Mouse (Mus musculus) liver, embryonic 15.5 days (tissue): ENCODE measurements around the gene Trim47. TPM values are rescaled to one million over a fixed set of nuclear protein-coding genes. Genes with fewer than 3 reads are reported as not detected.

Source experiments
- ATAC-seq: fragments of 200-750 bp; cut with Nextera tagmentation; 2 replicates; pipeline ENCODE4 v1.8.0; 2017; ENCODE audit warnings: moderate number of reproducible peaks, mild to moderate bottlenecking, moderate library complexity; ENCODE audit not compliant: insufficient read depth
- H3K27ac ChIP-seq: fragments of 300-500 bp; sonication (generic); replicated peaks from 2 replicates; pipeline ENCODE4 v1.5.1; 2015; ENCODE audit warnings: mild to moderate bottlenecking, inconsistent platforms
- H3K27me3 ChIP-seq: fragments of 300-500 bp; sonication (generic); 2 replicates; pipeline ENCODE4 v1.6.1; 2015; ENCODE audit warnings: mild to moderate bottlenecking, inconsistent platforms
- H3K36me3 ChIP-seq: fragments of 300-500 bp; sonication (generic); replicated peaks from 2 replicates; pipeline ENCODE4 v1.6.1; 2015; ENCODE audit warnings: moderate library complexity, mild to moderate bottlenecking, inconsistent platforms
- H3K4me1 ChIP-seq: fragments of 300-500 bp; sonication (generic); replicated peaks from 2 replicates; pipeline ENCODE4 v1.6.1; 2015; ENCODE audit warnings: inconsistent platforms
- H3K4me2 ChIP-seq: fragments of 300-500 bp; sonication (generic); 2 replicates; pipeline ENCODE4 v1.6.1; 2015; ENCODE audit warnings: moderate library complexity, mild to moderate bottlenecking, inconsistent platforms
- H3K4me3 ChIP-seq: fragments of 300-500 bp; sonication (generic); replicated peaks from 2 replicates; pipeline ENCODE4 v1.5.1; 2015; ENCODE audit warnings: mild to moderate bottlenecking, inconsistent platforms
- H3K9ac ChIP-seq: fragments of 300-500 bp; sonication (generic); 2 replicates; pipeline ENCODE4 v1.6.1; 2015; ENCODE audit warnings: moderate library complexity, mild to moderate bottlenecking, inconsistent platforms
- H3K9me3 ChIP-seq: fragments of 300-500 bp; sonication (generic); replicated peaks from 2 replicates; pipeline ENCODE4 v1.6.1; 2016; ENCODE audit warnings: inconsistent platforms
- WGBS: fragments of 180-500 bp; shearing (Covaris S2); methylation state at CpG from one replicate; pipeline ENCODE4 v1.1.7; 2015; ENCODE audit warnings: mixed read lengths; ENCODE audit not compliant: insufficient replicate concordance; 5-methylcytosine and 5-hydroxymethylcytosine counted together
- polyA plus RNA-seq: library from polyadenylated mRNA; unstranded; fragments of >200 nt; fragmentation: Nextera tagmentation; extraction: Ambion mirVana; gene quantifications from 2 replicates; pipeline ENCODE4 v1.2.1, GENCODE M21; 2015

Gene Trim47
- polyA plus RNA-seq, 1 experiment from 2014 or later: 5.4 TPM

- WGBS: 65% methylated on average over 12 of the region's 12 CpGs
- Histone ChIP-seq H3K27me3 (no peaks in the 10 kb centered on the region), H3K27ac (no peak overlapping the region), H3K4me2 (no peak overlapping the region), H3K4me1 (peaks cover 2% of the 10 kb centered on the region), H3K36me3 (peaks cover 10% of the 10 kb centered on the region; the same call in 1 of the 2 replicates), H3K4me3 (no peak overlapping the region), H3K9ac (no peak overlapping the region), H3K9me3 (no peaks in the 10 kb centered on the region)
- ATAC-seq: no peak
Measured at GRCm38 (mm10) chr11:116161312-116161711, 34.3 kb upstream of the Trim47 start.

GRCm38 (mm10) chr11:116150960-116151359 is 23.9 kb upstream of the Trim47 start:
- Histone ChIP-seq H3K27ac (peak overlapping the region; percentile 82), H3K4me3 (no peak overlapping the region), H3K27me3 (no peaks in the 10 kb centered on the region), H3K9ac (no peak overlapping the region), H3K4me2 (peak overlapping the region; percentile 36), H3K4me1 (peaks cover 34% of the 10 kb centered on the region), H3K36me3 (peaks cover 47% of the 10 kb centered on the region), H3K9me3 (no peaks in the 10 kb centered on the region)
- peak; percentile 93 for ATAC-seq
- 53% methylated on average over 2 of the region's 2 CpGs for WGBS

GRCm38 (mm10) chr11:116149341-116149740 is 22.3 kb upstream of the Trim47 start:
- Histone ChIP-seq H3K27ac (no peak overlapping the region), H3K9me3 (no peaks in the 10 kb centered on the region), H3K27me3 (no peaks in the 10 kb centered on the region), H3K36me3 (peaks cover 63% of the 10 kb centered on the region), H3K4me1 (peaks cover 37% of the 10 kb centered on the region), H3K4me3 (no peak overlapping the region), H3K9ac (no peak overlapping the region), H3K4me2 (no peak overlapping the region)
- WGBS: 78% methylated on average over 6 of the region's 6 CpGs
- no peak for ATAC-seq

GRCm38 (mm10) chr11:116148761-116149221 is 21.8 kb upstream of the Trim47 start:
- ATAC-seq: no peak
- WGBS: 81% methylated on average over 20 of the region's 20 CpGs
- Histone ChIP-seq H3K4me2 (no peak overlapping the region), H3K9me3 (no peaks in the 10 kb centered on the region), H3K27ac (no peak overlapping the region), H3K36me3 (peaks cover 60% of the 10 kb centered on the region), H3K4me3 (no peak overlapping the region), H3K4me1 (peaks cover 42% of the 10 kb centered on the region), H3K27me3 (no peaks in the 10 kb centered on the region), H3K9ac (no peak overlapping the region)

DNA sequence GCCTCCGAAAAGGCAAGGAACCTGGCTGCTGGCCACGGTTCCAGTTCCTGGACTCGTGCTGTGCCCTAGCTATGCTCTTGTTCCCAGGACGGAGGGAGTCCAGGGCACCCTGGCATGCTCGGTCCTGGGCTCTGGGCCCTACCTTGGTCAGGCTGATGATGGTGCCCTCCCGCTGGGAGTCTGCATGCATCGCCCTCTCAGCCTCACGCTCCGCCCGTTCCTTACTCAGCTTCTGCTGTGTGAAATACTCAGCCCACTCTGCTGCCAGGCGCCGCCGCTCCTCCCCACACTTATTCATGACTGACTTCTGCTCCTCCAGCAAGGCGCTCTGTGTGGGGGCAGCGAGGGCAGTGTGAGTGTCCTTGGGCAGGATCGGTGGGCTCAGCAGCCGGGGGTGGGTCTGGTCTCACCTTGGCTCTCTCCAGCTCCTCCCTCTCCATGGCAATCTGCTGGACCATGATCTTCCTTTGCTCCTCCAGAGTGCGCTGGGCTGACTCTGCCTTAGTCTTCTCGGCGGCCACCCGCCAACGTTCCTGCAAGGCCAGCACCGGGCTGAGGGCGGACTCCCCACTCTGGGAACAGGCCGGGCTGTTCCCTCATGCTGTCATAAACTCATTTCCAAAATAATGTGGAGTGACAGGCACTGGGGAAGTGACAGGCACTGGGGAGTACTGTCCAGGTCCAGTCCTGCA is 19.4 kb upstream of the Trim47 start:
- 0 out of 2 replicates have a peak overlapping the region, but pooled peaks have one; percentile 45 for H3K27ac ChIP-seq
- no peak overlapping the region for H3K9ac ChIP-seq
- H3K36me3 ChIP-seq: peaks cover 49% of the 10 kb centered on the region
- WGBS: 83% methylated on average over 25 of the region's 25 CpGs
- no peak for ATAC-seq
- peaks cover 52% of the 10 kb centered on the region for H3K4me1 ChIP-seq
- H3K9me3 ChIP-seq: no peaks in the 10 kb centered on the region
- no peaks in the 10 kb centered on the region for H3K27me3 ChIP-seq
- H3K4me3 ChIP-seq: no peak overlapping the region
- H3K4me2 ChIP-seq: no peak overlapping the region

DNA sequence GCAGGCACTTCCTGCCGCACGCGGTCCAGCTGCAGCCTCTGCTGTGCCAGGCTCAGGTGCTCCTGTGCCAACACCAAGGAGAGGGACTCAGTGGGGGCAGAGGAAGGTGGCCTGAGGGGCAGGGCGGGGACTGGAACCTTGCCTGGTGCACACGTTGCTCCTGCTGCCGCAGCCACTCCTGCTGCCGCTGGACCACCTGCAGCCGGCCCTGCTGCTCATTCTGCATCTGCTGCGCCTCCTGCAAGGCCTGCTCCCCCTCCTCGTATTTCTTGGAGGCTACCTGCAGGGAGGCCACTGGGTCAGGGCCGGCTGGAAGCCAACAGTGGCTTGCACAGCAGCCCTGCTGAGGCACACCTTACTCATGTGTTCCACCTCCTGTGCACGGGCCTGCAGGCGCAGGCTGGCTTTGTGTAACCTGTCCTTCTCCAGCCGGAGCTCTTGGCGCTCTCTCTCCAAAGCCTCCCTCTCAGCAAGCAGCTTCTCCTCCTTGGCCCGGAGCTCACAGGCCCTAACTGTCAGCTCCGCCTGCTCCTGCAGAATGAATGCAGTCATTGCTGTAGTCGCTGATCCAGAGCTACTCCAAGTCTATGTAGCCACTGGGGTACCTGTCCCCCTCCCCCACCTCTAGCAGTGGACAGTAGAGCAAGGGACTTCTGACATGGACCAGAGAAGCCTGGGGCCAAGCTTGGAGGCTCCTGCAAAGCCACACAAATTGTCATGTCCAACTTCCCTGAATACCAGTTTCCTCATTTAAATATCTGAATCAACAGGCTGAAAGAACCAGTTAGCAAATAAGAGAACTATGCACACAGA is 18.7 kb upstream of the Trim47 start:
- no peak for ATAC-seq
- Histone ChIP-seq H3K4me3 (no peak overlapping the region), H3K9me3 (no peaks in the 10 kb centered on the region), H3K9ac (no peak overlapping the region), H3K4me1 (peaks cover 45% of the 10 kb centered on the region), H3K36me3 (peaks cover 46% of the 10 kb centered on the region), H3K27me3 (no peaks in the 10 kb centered on the region), H3K4me2 (no peak overlapping the region), H3K27ac (0 out of 2 replicates have a peak overlapping the region, but pooled peaks have one; percentile 45)
- 84% methylated on average over 18 of the region's 18 CpGs for WGBS

GRCm38 (mm10) chr11:116143468-116143867 is 16.5 kb upstream of the Trim47 start:
- H3K9ac ChIP-seq: no peak overlapping the region
- WGBS: 64% methylated on average over 3 of the region's 3 CpGs
- no peaks in the 10 kb centered on the region for H3K27me3 ChIP-seq
- no peak overlapping the region for H3K4me3 ChIP-seq
- H3K9me3 ChIP-seq: no peaks in the 10 kb centered on the region
- H3K36me3 ChIP-seq: peaks cover 34% of the 10 kb centered on the region; the same call in 1 of the 2 replicates
- H3K27ac ChIP-seq: peak overlapping the region; percentile 79
- peaks cover 51% of the 10 kb centered on the region for H3K4me1 ChIP-seq
- peak; percentile 7; the same call in 1 of the 2 replicates for ATAC-seq
- peak overlapping the region; percentile 43; the same call in 1 of the 2 replicates for H3K4me2 ChIP-seq

- no peak overlapping the region for H3K9ac ChIP-seq
- peak overlapping the region; percentile 29 for H3K4me2 ChIP-seq
- WGBS: 69% methylated on average over 10 of the region's 10 CpGs
- H3K4me3 ChIP-seq: no peak overlapping the region
- peaks cover 28% of the 10 kb centered on the region; the same call in 1 of the 2 replicates for H3K36me3 ChIP-seq
- H3K9me3 ChIP-seq: no peaks in the 10 kb centered on the region
- H3K27me3 ChIP-seq: no peaks in the 10 kb centered on the region
- peaks cover 62% of the 10 kb centered on the region for H3K4me1 ChIP-seq
- peak; percentile 46 for ATAC-seq
- H3K27ac ChIP-seq: peak overlapping the region; percentile 79
Measured at GRCm38 (mm10) chr11:116142211-116142991, 15.4 kb upstream of the Trim47 start.

DNA sequence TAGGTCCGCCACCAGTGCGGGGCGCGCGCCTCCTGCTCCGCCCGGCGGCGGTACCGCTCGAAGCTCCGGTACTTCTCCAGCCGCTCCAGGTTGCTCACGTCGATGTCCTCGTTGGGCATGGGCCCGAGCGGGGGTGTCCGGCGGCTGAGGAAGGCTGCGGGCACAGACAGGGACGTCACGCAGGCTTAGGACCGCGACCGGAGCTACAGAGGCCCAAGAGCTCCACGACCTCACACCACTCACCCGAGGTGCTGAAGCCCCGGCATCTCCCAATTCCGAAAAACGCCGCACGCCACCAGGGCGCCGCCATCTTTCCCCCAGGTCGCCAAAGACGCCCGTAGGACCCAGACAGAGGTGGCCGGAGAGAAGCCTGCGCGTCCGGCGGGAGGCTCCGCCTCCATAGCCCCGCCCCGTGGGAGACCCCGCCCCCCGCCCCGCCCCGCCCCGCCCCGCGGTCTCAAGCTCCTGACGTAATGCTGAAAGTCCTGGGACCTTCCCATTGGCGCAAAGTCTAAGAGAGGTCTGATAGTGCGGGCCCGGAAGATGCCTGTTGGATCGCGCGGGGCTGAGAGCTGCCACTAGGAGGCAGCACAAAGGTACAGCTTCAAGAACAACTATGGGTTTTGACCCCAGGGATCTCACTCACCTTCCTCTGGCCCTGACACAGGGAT is 11.6 kb upstream of the Trim47 start, which contains the start of gene Mrpl38:
Mrpl38 (minus strand) TSS at position 401 of the 671 bp plus-strand sequence.
- H3K4me1 ChIP-seq: peaks cover 62% of the 10 kb centered on the region
- no peaks in the 10 kb centered on the region for H3K9me3 ChIP-seq
- peak within 1 kb of the TSS; percentile 77 for H3K9ac ChIP-seq
- under 1% methylated on average over 60 of the region's 60 CpGs for WGBS
- no peaks in the 10 kb centered on the region for H3K27me3 ChIP-seq
- H3K4me2 ChIP-seq: peak within 1 kb of the TSS; percentile 83
- peak; percentile 90 for ATAC-seq
- peaks cover 20% of the 10 kb centered on the region; the same call in 1 of the 2 replicates for H3K36me3 ChIP-seq
- H3K27ac ChIP-seq: peak within 1 kb of the TSS; percentile 80
- H3K4me3 ChIP-seq: peak within 1 kb of the TSS; percentile 83

DNA sequence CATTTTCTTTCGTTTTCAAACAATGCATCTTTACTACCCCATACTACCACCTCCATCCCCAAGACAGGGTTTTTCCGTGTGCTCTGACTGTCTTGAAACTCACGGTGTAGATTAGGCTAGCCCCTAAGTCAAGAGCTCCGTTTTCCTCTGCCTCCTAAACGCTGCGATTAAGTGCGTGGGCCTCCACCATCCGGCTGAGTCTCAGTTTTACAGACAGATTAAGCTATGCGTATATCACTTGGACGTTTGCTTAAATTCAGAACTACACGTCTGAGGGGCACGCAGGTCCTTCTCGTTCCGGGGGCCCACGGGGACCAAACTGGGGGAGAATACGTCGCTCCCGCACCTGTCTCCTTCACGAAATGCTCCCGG is 11.1 kb upstream of the Trim47 start:
- H3K27me3 ChIP-seq: no peaks in the 10 kb centered on the region
- peak overlapping the region; percentile 80 for H3K27ac ChIP-seq
- peak overlapping the region; percentile 77 for H3K9ac ChIP-seq
- WGBS: under 1% methylated on average over 20 of the region's 20 CpGs
- H3K4me2 ChIP-seq: peak overlapping the region; percentile 83
- no peaks in the 10 kb centered on the region for H3K9me3 ChIP-seq
- ATAC-seq: no peak
- H3K4me1 ChIP-seq: peaks cover 57% of the 10 kb centered on the region
- peaks cover 20% of the 10 kb centered on the region; the same call in 1 of the 2 replicates for H3K36me3 ChIP-seq
- peak overlapping the region; percentile 83 for H3K4me3 ChIP-seq
